Mouse (Mus musculus): ENCODE results near the gene Agpat1. TPM values are rescaled to one million over a fixed set of nuclear protein-coding genes. Genes with fewer than 3 reads are reported as not detected.

Gene Agpat1
- total RNA-seq (2012; rRNA removed), result 39.3 and 47.4 TPM in 2 replicates
- 9.9 and 11.2 TPM in 2 replicates for total RNA-seq (2014; rRNA removed)
- 37.7 and 44.4 TPM in 2 replicates for polyA plus RNA-seq (2012; ENCODE audit: insufficient read length, low read depth)

DNA sequence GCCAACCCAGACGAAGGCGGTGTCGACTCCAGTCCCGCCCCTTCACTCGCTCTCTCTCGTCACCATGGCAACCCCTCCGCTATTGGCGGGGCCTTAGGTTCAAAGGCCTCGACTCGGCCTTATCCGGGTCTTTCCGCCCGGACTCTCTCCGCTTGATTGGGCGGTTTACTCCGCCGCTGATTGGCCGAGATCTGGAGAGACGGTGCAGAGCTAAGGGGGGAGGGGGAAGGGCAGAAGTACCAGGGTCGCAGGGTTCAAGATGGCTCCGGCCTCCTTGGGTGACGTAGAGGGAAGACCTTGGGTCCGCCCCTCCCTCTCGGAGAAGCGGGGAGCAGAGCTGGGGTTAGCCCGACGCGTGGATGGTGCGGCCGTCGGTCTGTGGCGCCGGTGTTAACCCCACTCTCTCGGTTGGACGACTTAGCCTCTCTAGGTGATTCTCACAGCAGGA is at the start of gene Agpat1:
Gene Agpat1 (plus strand): TSS at position 202 of the 448 bp plus-strand sequence.
- peaks cover 12 to 39% of the 10 kb centered on the region in 2 experiments for H3K4me1 ChIP-seq (ENCODE audit: control insufficient read depth in 1 of 2, insufficient read depth in 2 of 2)
- dilution Hi-C loops (cut with MboI; ENCODE audit: extremely low pct_ligation_motif_present, extremely low pct_unique_long_range_greater_than_20kb, low sequenced_read_pairs) (no loop called here), in situ Hi-C loops (cut with MboI; ENCODE audit: low pct_ligation_motif_present, low pct_unique_long_range_greater_than_20kb, low sequenced_read_pairs) (no loop called here)
- no peaks in the 10 kb centered on the region for H3K9me3 ChIP-seq (replicated peaks; ENCODE audit: low read length)
- H3K79me2 ChIP-seq (replicated peaks; ENCODE audit: control insufficient read depth, extremely low read depth, insufficient read depth, poor library complexity, severe bottlenecking), result peaks cover 12% of the 10 kb centered on the region
- H3K9ac ChIP-seq (ENCODE audit: insufficient read depth, low read depth), result peak within 1 kb of the TSS; percentile 91
- H3K4me3 ChIP-seq (replicated peaks in 1 of 3; ENCODE audit: low read depth in 2 of 3, low read length in 2 of 3, poor library complexity in 1 of 3), result peak within 1 kb of the TSS; percentile 75 to 97 (median 82)
- H3K27me3 ChIP-seq (replicated peaks), result no peaks in the 10 kb centered on the region
- peak within 1 kb of the TSS; percentile 49 for H3K27ac ChIP-seq (ENCODE audit: insufficient read depth, low read depth)
- TF ChIP-seq POLR2A (IDR thresholded peaks at IDR 0.05; ENCODE audit: low read depth, low read length) (peak; percentile 92), ELF1 (IDR thresholded peaks at IDR 0.05; ENCODE audit: low read depth, low read length) (no peak), TCF12 (IDR thresholded peaks at IDR 0.05; ENCODE audit: low read depth, low read length) (peak; percentile 87), MAZ (IDR thresholded peaks at IDR 0.05; ENCODE audit: low read depth, low read length) (peak; percentile 21; the same call in 1 of the 2 replicates), MEF2A (IDR thresholded peaks at IDR 0.05; ENCODE audit: borderline replicate concordance, low read depth, low read length) (peak; percentile 47; the same call in 1 of the 2 replicates), MXI1 (IDR thresholded peaks at IDR 0.05; ENCODE audit: low read depth, low read length) (peak; percentile 34), NELFE (IDR thresholded peaks at IDR 0.05; ENCODE audit: low read depth, low read length) (peak; percentile 80), ZMIZ1 (IDR thresholded peaks at IDR 0.05; ENCODE audit: low read depth, low read length) (0 out of 2 replicates have a peak, but pooled peaks have one; percentile 19), ZNF384 (IDR thresholded peaks at IDR 0.05; ENCODE audit: low read depth, low read length) (no peak), TBP (conservative IDR thresholded peaks at IDR 0.05; ENCODE audit: low read depth, low read length) (peak; percentile 69; the same call in 1 of the 2 replicates), SMC3 (IDR thresholded peaks at IDR 0.05; ENCODE audit: low read depth, low read length) (no peak)
- H3K36me3 ChIP-seq (replicated peaks in 1 of 2; ENCODE audit: control insufficient read depth in 1 of 2, insufficient read depth in 1 of 2, low read length in 1 of 2), result peaks cover 15 to 45% of the 10 kb centered on the region in 2 experiments
- DNase-seq (ENCODE audit: extremely low read depth), result peak; percentile 99
- peak within 1 kb of the TSS; percentile 86 for H3K4me2 ChIP-seq (ENCODE audit: insufficient read depth, low read depth, poor library complexity, severe bottlenecking)

DNA sequence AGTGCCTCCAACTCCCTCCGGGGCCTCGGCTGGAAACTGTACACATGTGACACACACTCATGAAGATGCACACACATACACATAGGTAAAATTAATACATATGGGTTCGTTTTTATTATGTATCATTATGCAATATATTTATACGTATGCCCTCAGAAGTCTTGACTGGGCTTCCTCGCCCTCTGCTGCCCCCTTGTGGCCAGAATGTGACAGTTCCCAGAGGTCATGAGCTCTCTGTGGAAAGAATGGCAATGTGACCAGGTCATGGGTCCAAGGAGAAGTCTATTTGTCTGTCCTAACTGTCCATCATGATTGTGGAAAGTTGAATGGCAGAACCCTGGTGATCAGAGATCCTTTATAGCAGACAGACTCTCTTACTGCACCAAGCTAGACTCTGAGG is 48.6 kb upstream of the Agpat1 start:
- Histone ChIP-seq H3K9me3 (replicated peaks; ENCODE audit: low read length) (no peaks in the 10 kb centered on the region), H3K36me3 (replicated peaks in 1 of 2; ENCODE audit: control insufficient read depth in 1 of 2, insufficient read depth in 1 of 2, low read length in 1 of 2) (peaks cover 0 to 36% of the 10 kb centered on the region in 2 experiments), H3K79me2 (replicated peaks; ENCODE audit: control insufficient read depth, extremely low read depth, insufficient read depth, poor library complexity, severe bottlenecking) (no peaks in the 10 kb centered on the region), H3K4me1 (ENCODE audit: control insufficient read depth in 1 of 2, insufficient read depth in 2 of 2) (no peaks in the 10 kb centered on the region), H3K4me2 (ENCODE audit: insufficient read depth, low read depth, poor library complexity, severe bottlenecking) (no peak overlapping the region), H3K4me3 (replicated peaks in 1 of 3; ENCODE audit: low read depth in 2 of 3, low read length in 2 of 3, poor library complexity in 1 of 3) (no peak overlapping the region), H3K27me3 (replicated peaks) (no peaks in the 10 kb centered on the region), H3K9ac (ENCODE audit: insufficient read depth, low read depth) (no peak overlapping the region), H3K27ac (ENCODE audit: insufficient read depth, low read depth) (no peak overlapping the region)
- peak; percentile 85 for TF ChIP-seq SMC3 (IDR thresholded peaks at IDR 0.05; ENCODE audit: low read depth, low read length)
- TF ChIP-seq USF1 (IDR thresholded peaks at IDR 0.05; ENCODE audit: low read depth, low read length), result no peak
- no peak for TF ChIP-seq ETS1 (conservative IDR thresholded peaks at IDR 0.05; ENCODE audit: low read depth, low read length)
- TF ChIP-seq ZC3H11A (IDR thresholded peaks at IDR 0.05; ENCODE audit: low read depth, low read length), result 0 out of 2 replicates have a peak, but pooled peaks have one; percentile 59
- no peak for TF ChIP-seq IRF4 (IDR thresholded peaks at IDR 0.05; ENCODE audit: low read depth, low read length)
- TF ChIP-seq CHD2 (IDR thresholded peaks at IDR 0.05; ENCODE audit: low read length), result no peak
- TF ChIP-seq MEF2A (IDR thresholded peaks at IDR 0.05; ENCODE audit: borderline replicate concordance, low read depth, low read length), result no peak
- TF ChIP-seq POLR2A (IDR thresholded peaks at IDR 0.05; ENCODE audit: low read depth, low read length), result no peak
- no peak for TF ChIP-seq MAFK (IDR thresholded peaks at IDR 0.05; ENCODE audit: insufficient replicate concordance, low read length)
- TF ChIP-seq UBTF (IDR thresholded peaks at IDR 0.05; ENCODE audit: low read depth, low read length), result no peak
- TF ChIP-seq MAX (IDR thresholded peaks at IDR 0.05; ENCODE audit: low read length), result no peak
- TF ChIP-seq GABPA (IDR thresholded peaks at IDR 0.05; ENCODE audit: insufficient replicate concordance, low read depth, low read length), result no peak
- no peak for TF ChIP-seq JUN (IDR thresholded peaks at IDR 0.05; ENCODE audit: insufficient read depth, low read depth, low read length)
- TF ChIP-seq RAD21 (IDR thresholded peaks at IDR 0.05; ENCODE audit: low read depth, low read length), result peak; percentile 76
- TF ChIP-seq CTCF (conservative IDR thresholded peaks at IDR 0.05 in 1 of 2, IDR thresholded peaks at IDR 0.05 in 1 of 2; ENCODE audit: low read depth in 2 of 2, low read length in 2 of 2), result peak; percentile 87 to 92
- no peak for TF ChIP-seq SIN3A (IDR thresholded peaks at IDR 0.05; ENCODE audit: low read length)
- no peak for TF ChIP-seq MXI1 (IDR thresholded peaks at IDR 0.05; ENCODE audit: low read depth, low read length)
- TF ChIP-seq RCOR1 (conservative IDR thresholded peaks at IDR 0.05; ENCODE audit: low read depth, low read length), result no peak
- no peak for TF ChIP-seq ELF1 (IDR thresholded peaks at IDR 0.05; ENCODE audit: low read depth, low read length)
- TF ChIP-seq KAT2A (IDR thresholded peaks at IDR 0.05; ENCODE audit: insufficient replicate concordance, low read length), result no peak
- in situ Hi-C loops (cut with MboI; ENCODE audit: low pct_ligation_motif_present, low pct_unique_long_range_greater_than_20kb, low sequenced_read_pairs) (loop anchor here (10.0 kb wide), 2 partner anchors 111 to 311 kb away; no protein-coding TSS in a partner anchor), dilution Hi-C loops (cut with MboI; ENCODE audit: extremely low pct_ligation_motif_present, extremely low pct_unique_long_range_greater_than_20kb, low sequenced_read_pairs) (no loop called here)
- DNase-seq (ENCODE audit: extremely low read depth), result peak; percentile 74
